Mouse (Mus musculus) CH12.LX (cell line): ENCODE data around the gene Rbm33.

Source experiments
- CHD1 ChIP-seq: IDR thresholded peaks from 2 replicates; pipeline ENCODE4 v1.6.1; 2012; ENCODE audit warnings: low read depth, low read length, improper control_type of control experiment, inconsistent platforms
- CTCF ChIP-seq, 2 experiments: IDR thresholded peaks in 1 of 2; conservative IDR thresholded peaks in 1 of 2; 2 replicates each; pipeline ENCODE4 v1.5.1; 2011 to 2012; ENCODE audit warnings: low read depth in 2 of 2, low read length in 2 of 2, improper control_type of control experiment in 1 of 2, inconsistent platforms in 1 of 2, mild to moderate bottlenecking in 1 of 2, moderate library complexity in 1 of 2
- ELF1 ChIP-seq: IDR thresholded peaks from 2 replicates; pipeline ENCODE4 v1.6.1; 2014; ENCODE audit warnings: low read depth, mild to moderate bottlenecking, inconsistent platforms, low read length, improper control_type of control experiment
- EP300 ChIP-seq: IDR thresholded peaks from 2 replicates; pipeline ENCODE4 v1.6.1; 2011; ENCODE audit warnings: low read length, improper control_type of control experiment
- JUN ChIP-seq: IDR thresholded peaks from 2 replicates; pipeline ENCODE4 v1.6.1; 2011; ENCODE audit warnings: low read depth, mild to moderate bottlenecking, low read length, improper control_type of control experiment, moderate library complexity; ENCODE audit not compliant: insufficient read depth
- JUND ChIP-seq: conservative IDR thresholded peaks from 2 replicates; pipeline ENCODE4 v1.6.1; 2011; ENCODE audit warnings: low read depth, low read length, improper control_type of control experiment
- KAT2A ChIP-seq: IDR thresholded peaks from 2 replicates; pipeline ENCODE4 v1.6.1; 2012; ENCODE audit warnings: low read length, improper control_type of control experiment, inconsistent platforms; ENCODE audit not compliant: insufficient replicate concordance
- NRF1 ChIP-seq: IDR thresholded peaks from 2 replicates; pipeline ENCODE4 v1.6.1; 2014; ENCODE audit warnings: low read depth, mild to moderate bottlenecking, inconsistent platforms, low read length, improper control_type of control experiment, moderate library complexity
- POLR2A ChIP-seq: IDR thresholded peaks from 2 replicates; pipeline ENCODE4 v1.6.1; 2011; ENCODE audit warnings: low read depth, mild to moderate bottlenecking, improper control_type of control experiment, low read length
- POLR2AphosphoS2 ChIP-seq: IDR thresholded peaks from 2 replicates; pipeline ENCODE4 v1.6.1; 2011; ENCODE audit warnings: low read depth, low read length, improper control_type of control experiment
- USF1 ChIP-seq: IDR thresholded peaks from 2 replicates; pipeline ENCODE4 v1.6.1; 2014; ENCODE audit warnings: low read depth, mild to moderate bottlenecking, inconsistent platforms, low read length, improper control_type of control experiment
- USF2 ChIP-seq: conservative IDR thresholded peaks from 2 replicates; pipeline ENCODE4 v1.6.1; 2011; ENCODE audit warnings: low read depth, low read length, improper control_type of control experiment
- ZMIZ1 ChIP-seq: IDR thresholded peaks from 2 replicates; pipeline ENCODE4 v1.6.1; 2012; ENCODE audit warnings: low read depth, mild to moderate bottlenecking, inconsistent platforms, low read length, improper control_type of control experiment

GRCm38 (mm10) chr5:28322189-28322588, 5.3 kb downstream of the Rbm33 start:
- no peak for TF ChIP-seq USF2
- TF ChIP-seq CHD1, result no peak
- no peak for TF ChIP-seq POLR2A
- TF ChIP-seq KAT2A, result no peak
- no peak for TF ChIP-seq ZMIZ1
- TF ChIP-seq NRF1, result no peak
- TF ChIP-seq ELF1, result no peak
- no peak for TF ChIP-seq JUN
- TF ChIP-seq EP300, result no peak
- no peak for TF ChIP-seq CTCF (conservative IDR thresholded peaks at IDR 0.05 in 1 of 2, IDR thresholded peaks at IDR 0.05 in 1 of 2; ENCODE audit: low read depth in 2 of 2, low read length in 2 of 2)
- TF ChIP-seq JUND, result no peak
- TF ChIP-seq POLR2AphosphoS2, result no peak
- TF ChIP-seq USF1, result no peak
